Mouse (Mus musculus): ENCODE data around the gene Rint1. TPM values are rescaled to one million over a fixed set of nuclear protein-coding genes. Genes with fewer than 3 reads are reported as not detected.
"Not testable (repeated sequence)": the region's sequence is repeated elsewhere in the genome, so short reads cannot be mapped to it uniquely, and the experiment has no call there.

Gene Rint1
- polyA plus RNA-seq, 1 experiment from 2014 or later = 24.7 TPM

DNA sequence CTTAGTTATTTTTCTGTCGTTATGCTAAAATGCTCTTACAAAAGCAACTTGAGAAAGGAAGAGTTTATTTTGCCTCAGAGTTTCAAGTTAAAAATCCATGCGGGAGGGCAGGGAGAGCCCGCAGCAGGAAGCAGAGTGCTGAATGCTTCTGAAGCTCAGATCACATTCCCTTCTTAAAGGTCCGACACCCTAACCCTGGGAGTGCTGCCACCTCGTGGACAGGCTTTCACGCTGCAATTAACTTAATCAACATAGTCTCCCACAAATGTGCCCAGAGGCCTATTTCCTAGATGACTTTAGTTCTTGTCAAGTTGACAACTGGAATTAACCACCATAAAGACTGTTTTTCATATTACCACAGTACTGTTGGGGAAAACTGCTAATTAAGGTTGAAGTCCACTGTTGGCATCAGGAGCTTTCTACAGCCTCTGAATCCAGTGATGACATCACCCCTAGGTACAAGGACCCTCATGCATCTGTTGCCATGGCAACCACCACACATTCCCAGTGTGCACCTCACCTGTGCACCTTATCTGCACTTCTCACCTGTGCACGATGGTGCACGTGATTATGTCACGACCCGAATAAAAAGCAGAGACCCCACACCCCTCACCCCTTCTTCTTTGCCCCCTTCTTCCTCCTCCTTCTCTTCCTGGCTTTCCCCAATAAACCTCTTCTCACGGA, 39.0 kb downstream of the Rint1 start:
- DNase-seq (ENCODE audit: low read depth, low spot score) (peak; percentile 64), ATAC-seq (peak; percentile 80)
- in situ Hi-C loops (cut with MboI; ENCODE audit: low pct_unique_long_range_greater_than_20kb) = no loop called here
- H3K27me3 ChIP-seq = no peaks in the 10 kb centered on the region
- CTCF ChIA-PET = interaction anchor here (0.8 to 3.2 kb wide), 6 partner anchors 8 to 275 kb away, joined by 3 to 24 read pairs (median 6); partner anchors contain the start of gene Tomm7
- peak; percentile 95 for TF ChIP-seq CTCF (IDR thresholded peaks at IDR 0.05)
- POLR2A ChIA-PET = interaction anchor here (0.7 kb wide), 1 partner anchor 33 kb away, joined by 4 read pairs; no protein-coding TSS in a partner anchor

DNA sequence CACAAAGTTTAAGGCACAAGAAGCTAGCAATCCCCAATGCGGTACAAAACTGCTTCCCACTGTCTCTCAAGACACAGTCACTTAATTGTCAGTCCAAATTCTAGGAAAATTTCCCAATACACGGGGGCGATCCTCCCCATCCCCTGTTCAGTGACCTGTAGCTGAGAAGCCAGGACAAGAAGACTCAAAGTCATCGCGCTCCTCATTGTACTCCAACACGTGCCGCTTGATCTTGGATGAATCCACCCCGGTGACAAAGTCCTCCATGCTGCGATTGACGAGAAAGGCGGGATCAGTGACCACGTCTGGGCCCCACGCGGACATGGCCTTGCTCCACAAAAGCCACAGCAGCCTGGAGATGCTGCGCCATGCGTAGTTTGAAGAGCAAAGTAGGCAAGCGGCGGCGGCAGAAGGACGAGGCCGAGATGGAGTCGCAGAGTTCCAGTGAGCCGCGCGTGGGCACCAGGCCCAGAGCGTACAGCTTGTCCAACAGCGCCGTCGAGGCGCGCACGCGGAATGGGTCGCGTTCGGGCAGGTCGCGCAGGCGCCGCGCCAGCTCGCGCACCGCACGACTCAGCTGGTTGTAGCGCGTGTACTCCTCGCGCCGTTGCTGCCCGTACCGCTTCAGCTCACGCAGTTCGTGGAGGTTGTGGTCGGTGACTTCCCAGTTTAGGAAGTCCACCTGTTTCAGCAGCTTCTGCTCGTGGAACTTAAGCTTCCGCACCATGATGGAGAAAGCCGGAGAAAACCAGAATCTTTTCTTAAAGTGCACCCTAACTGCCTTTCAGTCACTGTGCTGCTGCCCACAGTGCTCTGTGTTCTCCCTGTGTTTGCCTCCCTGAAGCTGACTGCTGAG, 43.6 kb downstream of the Rint1 start:
- H3K27me3 ChIP-seq = no peaks in the 10 kb centered on the region
- DNase-seq (ENCODE audit: low read depth, low spot score) (no peak), ATAC-seq (no peak)
- in situ Hi-C loops (cut with MboI; ENCODE audit: low pct_unique_long_range_greater_than_20kb) = no loop called here
- POLR2A ChIA-PET = no interaction called here
- no peak for TF ChIP-seq CTCF (IDR thresholded peaks at IDR 0.05)
- CTCF ChIA-PET = no interaction called here

GRCm38 (mm10) chr5:23835691-23836090, 48.2 kb downstream of the Rint1 start:
- CTCF ChIA-PET = interaction anchor here (1.6 to 3.1 kb wide), 2 partner anchors 9 to 11 kb away, joined by 3 to 20 read pairs; no protein-coding TSS in a partner anchor
- H3K27me3 ChIP-seq; POLR2A ChIA-PET; DNase-seq (ENCODE audit: low read depth, low spot score); ATAC-seq; in situ Hi-C loops (cut with MboI; ENCODE audit: low pct_unique_long_range_greater_than_20kb): not testable (repeated sequence)

GRCm38 (mm10) chr5:23838158-23838557, 50.6 kb downstream of the Rint1 start:
- ChIA-PET CTCF (interaction anchor here (0.9 to 3.1 kb wide), 2 partner anchors 11 to 12 kb away, joined by 3 to 20 read pairs; no protein-coding TSS in a partner anchor), POLR2A (interaction anchor here (0.6 kb wide), 1 partner anchor 370 kb away, joined by 3 read pairs; no protein-coding TSS in a partner anchor)
- ATAC-seq = no peak
- no peak for TF ChIP-seq CTCF (IDR thresholded peaks at IDR 0.05)
- in situ Hi-C loops (cut with MboI; ENCODE audit: low pct_unique_long_range_greater_than_20kb) = no loop called here
- no peaks in the 10 kb centered on the region for H3K27me3 ChIP-seq
- DNase-seq (ENCODE audit: low read depth, low spot score) = no peak

GRCm38 (mm10) chr5:23843674-23844530, 56.4 kb downstream of the Rint1 start, which contains the start of gene Tomm7:
Tomm7 (minus strand) TSS chr5:23844161.
- TF ChIP-seq CTCF (IDR thresholded peaks at IDR 0.05) = no peak
- DNase-seq (ENCODE audit: low read depth, low spot score) (peak; percentile 94), ATAC-seq (peak; percentile 97)
- H3K27me3 ChIP-seq = no peaks in the 10 kb centered on the region
- CTCF ChIA-PET = interaction anchor here (3.9 kb wide), 1 partner anchor 17 kb away, joined by 24 read pairs; no protein-coding TSS in a partner anchor
- in situ Hi-C loops (cut with MboI; ENCODE audit: low pct_unique_long_range_greater_than_20kb) = no loop called here
- POLR2A ChIA-PET = interaction anchor here (0.6 to 0.8 kb wide), 2 partner anchors 139 to 896 kb away, joined by 3 to 8 read pairs; no protein-coding TSS in a partner anchor

DNA sequence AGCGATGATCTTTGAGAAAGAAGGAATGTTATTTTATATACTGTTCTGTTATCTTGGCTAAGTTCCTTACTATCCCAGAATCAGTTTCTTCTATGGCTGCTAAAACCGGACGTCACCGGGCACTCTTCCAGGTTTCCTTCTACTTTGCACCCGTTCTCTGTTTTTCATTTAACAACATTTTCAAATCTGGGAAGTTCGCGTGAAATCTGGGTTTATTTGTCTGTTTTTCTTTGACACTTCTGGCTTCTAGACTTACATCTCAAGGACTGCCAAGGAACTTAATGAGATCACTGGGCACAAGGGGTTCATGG, 57.0 kb downstream of the Rint1 start:
- DNase-seq (ENCODE audit: low read depth, low spot score) (no peak), ATAC-seq (no peak)
- CTCF ChIA-PET = no interaction called here
- H3K27me3 ChIP-seq = no peaks in the 10 kb centered on the region
- no peak for TF ChIP-seq CTCF (IDR thresholded peaks at IDR 0.05)
- in situ Hi-C loops (cut with MboI; ENCODE audit: low pct_unique_long_range_greater_than_20kb) = no loop called here
- POLR2A ChIA-PET = interaction anchor here (0.6 to 0.8 kb wide), 2 partner anchors 139 to 896 kb away, joined by 3 to 8 read pairs; no protein-coding TSS in a partner anchor

- in situ Hi-C loops (cut with MboI; ENCODE audit: low pct_unique_long_range_greater_than_20kb) = loop anchor here (5.0 kb wide), 1 partner anchor 128 kb away; no protein-coding TSS in a partner anchor
- no peaks in the 10 kb centered on the region for H3K27me3 ChIP-seq
- ChIA-PET POLR2A (no interaction called here), CTCF (no interaction called here)
- DNase-seq (ENCODE audit: low read depth, low spot score) = no peak
- TF ChIP-seq CTCF (IDR thresholded peaks at IDR 0.05) = no peak
- no peak for ATAC-seq
Measured at GRCm38 (mm10) chr5:23845141-23845540, 57.6 kb downstream of the Rint1 start.

DNA sequence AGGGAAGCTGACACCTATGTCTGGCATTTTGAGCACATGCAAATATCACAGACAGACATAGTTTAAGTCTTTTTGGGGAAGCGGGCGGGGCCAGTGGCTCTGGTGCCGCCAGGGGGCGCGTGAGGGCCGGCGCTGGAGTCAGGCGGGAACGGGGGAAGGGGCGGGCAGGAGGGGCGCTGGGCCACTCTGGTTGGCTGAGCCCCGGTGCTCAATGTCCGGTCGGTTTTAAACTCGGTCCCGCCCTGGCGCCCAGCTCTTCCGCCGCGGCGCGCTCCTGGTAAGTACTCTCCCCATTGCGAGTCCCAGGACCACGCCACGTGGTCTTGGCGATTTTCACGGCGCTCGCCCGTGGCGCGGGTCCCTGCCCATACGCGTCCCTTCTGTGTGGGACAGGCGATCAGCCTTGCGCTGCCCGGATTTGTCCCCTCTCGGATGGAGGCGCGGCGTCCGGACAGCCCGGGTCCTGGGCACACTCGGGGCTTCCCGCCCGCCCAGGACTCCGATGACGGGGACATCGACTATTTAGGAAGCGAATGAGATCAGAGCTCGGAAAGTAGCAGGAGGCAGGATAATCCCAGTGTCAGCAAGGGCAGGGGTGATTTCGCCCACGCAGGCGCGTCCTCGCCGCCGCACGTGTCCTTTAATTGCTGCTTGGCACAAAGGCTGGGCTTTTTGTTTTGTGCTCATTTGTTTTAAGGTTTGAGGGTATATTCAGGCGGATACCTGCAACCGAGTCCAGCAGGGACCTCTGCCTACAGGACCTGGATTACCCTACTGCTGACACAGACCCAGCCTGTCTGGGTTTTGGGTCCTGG, 63.0 kb downstream of the Rint1 start:
- ChIA-PET CTCF (interaction anchor here (1.0 to 1.2 kb wide), 3 partner anchors 11 to 170 kb away, joined by 3 to 4 read pairs (median 3); no protein-coding TSS in a partner anchor), POLR2A (no interaction called here)
- peak; percentile 63 for DNase-seq (ENCODE audit: low read depth, low spot score)
- in situ Hi-C loops (cut with MboI; ENCODE audit: low pct_unique_long_range_greater_than_20kb) = no loop called here
- ATAC-seq = peak; percentile 100
- no peak for TF ChIP-seq CTCF (IDR thresholded peaks at IDR 0.05)
- no peaks in the 10 kb centered on the region for H3K27me3 ChIP-seq

GRCm38 (mm10) chr5:23851160-23851555, 63.6 kb downstream of the Rint1 start:
- CTCF ChIA-PET; in situ Hi-C loops (cut with MboI; ENCODE audit: low pct_unique_long_range_greater_than_20kb); ATAC-seq; H3K27me3 ChIP-seq; DNase-seq (ENCODE audit: low read depth, low spot score); POLR2A ChIA-PET: not testable (repeated sequence)
- peak; percentile 15 for TF ChIP-seq CTCF (IDR thresholded peaks at IDR 0.05)

- ATAC-seq; in situ Hi-C loops (cut with MboI; ENCODE audit: low pct_unique_long_range_greater_than_20kb); CTCF ChIA-PET; DNase-seq (ENCODE audit: low read depth, low spot score); POLR2A ChIA-PET; H3K27me3 ChIP-seq: not testable (repeated sequence)
Measured at GRCm38 (mm10) chr5:23852916-23853315, 65.4 kb downstream of the Rint1 start.
